Mouse (Mus musculus): ENCODE results near the gene Map4k4.
A peak's percentile ranks its signal among the peaks of the same experiment; 100 is the strongest.

GRCm38 (mm10) chr1:39949205-39949604 is 48.5 kb downstream of the Map4k4 start:
- TF ChIP-seq CTCF (IDR thresholded peaks at IDR 0.05) (peak; percentile 52), EP300 (IDR thresholded peaks at IDR 0.05) (no peak)

Measured in lung, postnatal 0 days (tissue).